ENCODE assay signal across 14 mouse cellular contexts in genomic region chr10:107377218-107377617, GRCm38 (mm10).
"Had no signal": no experiment of that assay in that cellular context is flagged by ENCODE, and none has a peak within 500 bp of the region (broad histone marks: within the 10 kb centered on the region; RNA-seq: fewer than 3 reads in every experiment).

No protein-coding gene starts in this region.

- H3K4me3 ChIP-seq: limb, embryonic 15.5 days; liver, embryonic 13.5 days; lung, embryonic 15.5 days; megakaryocyte, embryonic 14.5 days; midbrain, embryonic 13.5 days had no signal

- H3K4me1 ChIP-seq: limb, embryonic 15.5 days; liver, embryonic 13.5 days; lung, embryonic 15.5 days; megakaryocyte, embryonic 14.5 days; midbrain, embryonic 13.5 days had no signal

- H3K36me3 ChIP-seq: limb, embryonic 15.5 days; liver, embryonic 13.5 days; lung, embryonic 15.5 days; midbrain, embryonic 13.5 days had no signal

- H3K27ac ChIP-seq: kidney, postnatal 0 days; limb, embryonic 15.5 days; liver, embryonic 13.5 days; lung, embryonic 15.5 days; macrophage; midbrain, embryonic 13.5 days had no signal

- H3K9ac ChIP-seq: limb, embryonic 15.5 days; liver, embryonic 13.5 days; liver, postnatal 0 days; lung, embryonic 15.5 days; midbrain, embryonic 13.5 days had no signal

- ATAC-seq: liver, postnatal 0 days; midbrain, embryonic 13.5 days had no signal

- H3K4me2 ChIP-seq: limb, embryonic 15.5 days; liver, embryonic 13.5 days; lung, embryonic 15.5 days; midbrain, embryonic 13.5 days had no signal

- DNase-seq: kidney, postnatal 36 days; layer of hippocampus, adult 9-11 months; layer of hippocampus, postnatal 36 days; liver, embryonic 13.5 days; liver, postnatal 0 days; lung, postnatal 14 days; right cerebral cortex, postnatal 14 days; thymus, postnatal 36 days had no signal

- H3K9me3 ChIP-seq: limb, embryonic 15.5 days; liver, embryonic 13.5 days; lung, embryonic 15.5 days; midbrain, embryonic 13.5 days had no signal

- H3K27me3 ChIP-seq: limb, embryonic 15.5 days; liver, embryonic 13.5 days; lung, embryonic 15.5 days; megakaryocyte, embryonic 14.5 days; midbrain, embryonic 13.5 days had no signal
